Mouse (Mus musculus): Measurements from ENCODE around the gene Fam83e.

- TF ChIP-seq CTCF (IDR thresholded peaks at IDR 0.05; ENCODE audit: low read depth, low read length) (no peak), EP300 (IDR thresholded peaks at IDR 0.05; ENCODE audit: insufficient read depth, low read depth, low read length) (no peak)
Measured at GRCm38 (mm10) chr7:45775237-45775636, 54.2 kb downstream of the Fam83e start.
